Mouse (Mus musculus) embryonic facial prominence, embryonic 11.5 days (tissue): ENCODE measurements around the gene Slc16a9. TPM values are rescaled to one million over a fixed set of nuclear protein-coding genes. Genes with fewer than 3 reads are reported as not detected.

Experiments
- ATAC-seq: fragments of 200-750 bp; cut with Nextera tagmentation; replicated peaks from 2 replicates; pipeline ENCODE4 v1.8.0; 2017; ENCODE audit warnings: low read depth; ENCODE audit not compliant: insufficient number of reproducible peaks, low FRiP score, low TSS enrichment
- DNase-seq: peaks from one replicate; pipeline ENCODE4 v3.0.0-alpha.2; 2015; ENCODE audit warnings: low spot score
- H3K27ac ChIP-seq: fragments of 300-500 bp; sonication (generic); replicated peaks from 2 replicates; pipeline ENCODE4 v1.5.1; 2014; ENCODE audit warnings: mild to moderate bottlenecking, low read depth, low read length, control low read depth
- H3K27me3 ChIP-seq: fragments of 300-500 bp; sonication (generic); 2 replicates; pipeline ENCODE4 v1.6.1; 2014; ENCODE audit warnings: mild to moderate bottlenecking, low read length, moderate library complexity, mixed read lengths; ENCODE audit not compliant: control insufficient read depth, insufficient read depth
- H3K36me3 ChIP-seq: fragments of 300-500 bp; sonication (generic); replicated peaks from 2 replicates; pipeline ENCODE4 v1.6.1; 2014; ENCODE audit warnings: low read depth, mild to moderate bottlenecking, low read length, moderate library complexity, mixed read lengths; ENCODE audit not compliant: control insufficient read depth, insufficient read depth
- H3K4me1 ChIP-seq: fragments of 300-500 bp; sonication (generic); 2 replicates; pipeline ENCODE4 v1.6.1; 2014; ENCODE audit warnings: low read length, mixed read lengths; ENCODE audit not compliant: control insufficient read depth, insufficient read depth
- H3K4me2 ChIP-seq: fragments of 300-500 bp; sonication (generic); 2 replicates; pipeline ENCODE4 v1.6.1; 2014; ENCODE audit warnings: low read depth, mild to moderate bottlenecking, control low read depth, low read length, moderate library complexity
- H3K4me3 ChIP-seq: fragments of 300-500 bp; sonication (generic); 2 replicates; pipeline ENCODE4 v1.5.1; 2014; ENCODE audit warnings: low read depth, low read length, control low read depth
- H3K9ac ChIP-seq: fragments of 300-500 bp; sonication (generic); replicated peaks from 2 replicates; pipeline ENCODE4 v1.6.1; 2014; ENCODE audit warnings: mild to moderate bottlenecking, control low read depth, low read length
- H3K9me3 ChIP-seq: fragments of 300-500 bp; sonication (generic); replicated peaks from 2 replicates; pipeline ENCODE4 v1.6.1; 2016; ENCODE audit warnings: mild to moderate bottlenecking, low read length, inconsistent platforms, mixed read lengths; ENCODE audit not compliant: control insufficient read depth
- WGBS: fragments of 180-500 bp; shearing (Covaris S2); extraction: QIAGEN DNeasy Blood & Tissue Kit; methylation state at CpG from one replicate; pipeline ENCODE4 v1.1.7; 2014; 5-methylcytosine and 5-hydroxymethylcytosine counted together
- polyA plus RNA-seq: library from polyadenylated mRNA; unstranded; fragments of >200 nt; fragmentation: Nextera tagmentation; extraction: Ambion mirVana; gene quantifications from 2 replicates; pipeline ENCODE4 v1.2.1, GENCODE M21; 2014

Gene Slc16a9
- polyA plus RNA-seq, 1 experiment from 2014 or later: 0.69 TPM

GRCm38 (mm10) chr10:70296531-70297366 lies 51.8 kb downstream of the Slc16a9 start:
- H3K36me3 ChIP-seq: no peaks in the 10 kb centered on the region
- H3K9me3 ChIP-seq: no peaks in the 10 kb centered on the region
- DNase-seq: peak; percentile 94
- no peak overlapping the region for H3K9ac ChIP-seq
- WGBS: 7% methylated on average over 19 of the region's 20 CpGs
- peak; percentile 81 for ATAC-seq
- H3K4me3 ChIP-seq: no peak overlapping the region
- no peaks in the 10 kb centered on the region for H3K27me3 ChIP-seq
- no peak overlapping the region for H3K4me2 ChIP-seq
- H3K4me1 ChIP-seq: no peaks in the 10 kb centered on the region
- H3K27ac ChIP-seq: no peak overlapping the region

GRCm38 (mm10) chr10:70299118-70299517 lies 54.2 kb downstream of the Slc16a9 start:
- Histone ChIP-seq H3K4me3 (no peak overlapping the region), H3K27ac (no peak overlapping the region), H3K4me2 (no peak overlapping the region), H3K36me3 (no peaks in the 10 kb centered on the region), H3K27me3 (no peaks in the 10 kb centered on the region), H3K9ac (no peak overlapping the region), H3K4me1 (no peaks in the 10 kb centered on the region), H3K9me3 (no peaks in the 10 kb centered on the region)
- no peak for ATAC-seq
- 45% methylated on average over 2 of the region's 2 CpGs for WGBS
- no peak for DNase-seq

GRCm38 (mm10) chr10:70299653-70300052 lies 54.8 kb downstream of the Slc16a9 start:
- Histone ChIP-seq H3K27me3 (no peaks in the 10 kb centered on the region), H3K4me2 (no peak overlapping the region), H3K36me3 (no peaks in the 10 kb centered on the region), H3K9ac (no peak overlapping the region), H3K27ac (no peak overlapping the region), H3K4me3 (no peak overlapping the region), H3K9me3 (no peaks in the 10 kb centered on the region), H3K4me1 (no peaks in the 10 kb centered on the region)
- DNase-seq: no peak
- ATAC-seq: no peak
- WGBS: 39% methylated on average over 5 of the region's 5 CpGs

- DNase-seq (peak; percentile 35), ATAC-seq (no peak)
- no peaks in the 10 kb centered on the region for H3K36me3 ChIP-seq
- no peak overlapping the region for H3K4me2 ChIP-seq
- 40% methylated on average over 2 of the region's 2 CpGs for whole genome bisulfite sequencing
- H3K9ac ChIP-seq: no peak overlapping the region
- no peak overlapping the region for H3K4me3 ChIP-seq
- no peaks in the 10 kb centered on the region for H3K9me3 ChIP-seq
- no peak overlapping the region for H3K27ac ChIP-seq
- H3K4me1 ChIP-seq: no peaks in the 10 kb centered on the region
- no peaks in the 10 kb centered on the region for H3K27me3 ChIP-seq
Observed at GRCm38 (mm10) chr10:70301190-70301589, 56.3 kb downstream of the Slc16a9 start.

- Histone ChIP-seq H3K4me1 (no peaks in the 10 kb centered on the region), H3K9ac (no peak overlapping the region), H3K27ac (no peak overlapping the region), H3K9me3 (no peaks in the 10 kb centered on the region), H3K27me3 (no peaks in the 10 kb centered on the region), H3K4me3 (no peak overlapping the region), H3K4me2 (no peak overlapping the region), H3K36me3 (no peaks in the 10 kb centered on the region)
- 85% methylated on average over 6 of the region's 6 CpGs for WGBS
- DNase-seq: peak; percentile 19
- ATAC-seq: no peak
Observed at GRCm38 (mm10) chr10:70303203-70303602, 58.3 kb downstream of the Slc16a9 start.

- Histone ChIP-seq H3K27ac (no peak overlapping the region), H3K4me3 (no peak overlapping the region), H3K4me2 (no peak overlapping the region), H3K36me3 (no peaks in the 10 kb centered on the region), H3K4me1 (no peaks in the 10 kb centered on the region), H3K9ac (no peak overlapping the region), H3K9me3 (no peaks in the 10 kb centered on the region), H3K27me3 (no peaks in the 10 kb centered on the region)
- DNase-seq (no peak), ATAC-seq (no peak)
- 61% methylated on average over 5 of the region's 5 CpGs for WGBS
Observed at GRCm38 (mm10) chr10:70305683-70306082, 60.8 kb downstream of the Slc16a9 start.

GRCm38 (mm10) chr10:70309416-70309815 lies 64.5 kb downstream of the Slc16a9 start:
- H3K9ac ChIP-seq: no peak overlapping the region
- H3K27ac ChIP-seq: no peak overlapping the region
- no peaks in the 10 kb centered on the region for H3K27me3 ChIP-seq
- no peaks in the 10 kb centered on the region for H3K9me3 ChIP-seq
- DNase-seq: no peak
- WGBS: 92% methylated on average over 8 of the region's 8 CpGs
- no peak for ATAC-seq
- no peak overlapping the region for H3K4me3 ChIP-seq
- H3K4me1 ChIP-seq: no peaks in the 10 kb centered on the region
- H3K36me3 ChIP-seq: no peaks in the 10 kb centered on the region
- no peak overlapping the region for H3K4me2 ChIP-seq

GRCm38 (mm10) chr10:70310646-70311045 lies 65.7 kb downstream of the Slc16a9 start:
- no peak for ATAC-seq
- H3K4me3 ChIP-seq: no peak overlapping the region
- no peak overlapping the region for H3K27ac ChIP-seq
- H3K36me3 ChIP-seq: no peaks in the 10 kb centered on the region
- H3K4me1 ChIP-seq: no peaks in the 10 kb centered on the region
- H3K27me3 ChIP-seq: no peaks in the 10 kb centered on the region
- WGBS: 88% methylated on average over 5 of the region's 5 CpGs
- no peak for DNase-seq
- H3K9me3 ChIP-seq: no peaks in the 10 kb centered on the region
- H3K4me2 ChIP-seq: no peak overlapping the region
- H3K9ac ChIP-seq: no peak overlapping the region
